Mouse (Mus musculus) ES-Bruce4 (cell line): ENCODE results near the gene Mtfr1l. TPM values are rescaled to one million over a fixed set of nuclear protein-coding genes. Genes with fewer than 3 reads are reported as not detected.

ENCODE experiments used
- H3K27ac ChIP-seq: 2 replicates; pipeline ENCODE4 v1.5.1; 2012; ENCODE audit warnings: low read length, inconsistent platforms; ENCODE audit not compliant: insufficient read depth
- H3K27me3 ChIP-seq: 2 replicates; pipeline ENCODE4 v1.6.1; 2012; ENCODE audit warnings: mild to moderate bottlenecking, low read length, inconsistent platforms; ENCODE audit not compliant: control insufficient read depth, poor library complexity, insufficient read depth, severe bottlenecking
- H3K36me3 ChIP-seq: 2 replicates; pipeline ENCODE4 v1.6.1; 2012; ENCODE audit warnings: inconsistent platforms, mild to moderate bottlenecking, low read length, moderate library complexity; ENCODE audit not compliant: control insufficient read depth, poor library complexity, insufficient read depth, severe bottlenecking
- H3K4me1 ChIP-seq: one replicate; pipeline ENCODE4 v1.8.1; 2011; ENCODE audit warnings: low read length; ENCODE audit not compliant: control insufficient read depth, insufficient read depth
- H3K4me3 ChIP-seq: 2 replicates; pipeline ENCODE4 v1.5.1; 2011; ENCODE audit warnings: low read depth, mild to moderate bottlenecking, low read length
- H3K9ac ChIP-seq: 2 replicates; pipeline ENCODE4 v1.6.1; 2012; ENCODE audit warnings: low read depth, mild to moderate bottlenecking, inconsistent platforms; ENCODE audit not compliant: poor library complexity, severe bottlenecking
- H3K9me3 ChIP-seq: replicated peaks from 2 replicates; pipeline ENCODE4 v1.6.1; 2012; ENCODE audit warnings: mild to moderate bottlenecking, low read length, inconsistent platforms; ENCODE audit not compliant: control insufficient read depth, poor library complexity, insufficient read depth, severe bottlenecking
- CTCF ChIP-seq: IDR thresholded peaks from one replicate; pipeline ENCODE4 v1.8.1; 2011; ENCODE audit warnings: low read depth, low read length
- EP300 ChIP-seq: IDR thresholded peaks from 2 replicates; pipeline ENCODE4 v1.6.1; 2011; ENCODE audit warnings: low read depth, low read length; ENCODE audit not compliant: insufficient read depth
- POLR2A ChIP-seq: IDR thresholded peaks from one replicate; pipeline ENCODE4 v1.8.1; 2011; ENCODE audit warnings: low read length; ENCODE audit not compliant: insufficient read depth
- polyA plus RNA-seq: library from polyadenylated mRNA; stranded (reverse); fragments of >200 nt; gene quantifications from 2 replicates; pipeline ENCODE4 v1.2.4, GENCODE M21; 2011; ENCODE audit warnings: low read depth; ENCODE audit not compliant: missing spikeins, insufficient read depth, insufficient read length

Gene Mtfr1l
- polyA plus RNA-seq, 1 experiment = 51.9 TPM

DNA sequence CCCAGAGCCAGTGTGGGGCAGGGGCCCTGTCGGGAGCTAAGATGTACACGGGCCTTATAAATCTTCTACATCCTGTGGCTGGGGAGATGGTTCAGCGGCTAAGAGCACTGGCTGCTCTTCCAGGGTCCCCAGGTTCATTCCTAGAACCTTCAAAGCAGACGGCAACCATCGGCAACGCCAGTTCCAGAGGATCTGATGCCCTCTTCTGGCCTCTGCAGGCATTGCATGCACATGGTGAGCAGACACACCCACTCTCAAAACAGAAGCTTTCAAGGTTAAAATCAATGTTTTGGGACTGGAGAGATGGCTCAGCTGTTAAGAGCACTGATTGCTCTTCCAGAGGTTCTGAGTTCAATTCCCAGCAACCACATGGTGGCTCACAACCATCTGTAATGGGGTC is 34.0 kb upstream of the Mtfr1l start:
- H3K36me3 ChIP-seq = no peaks in the 10 kb centered on the region
- no peak overlapping the region for H3K4me3 ChIP-seq
- TF ChIP-seq POLR2A (no peak), EP300 (no peak), CTCF (peak; percentile 81)

DNA sequence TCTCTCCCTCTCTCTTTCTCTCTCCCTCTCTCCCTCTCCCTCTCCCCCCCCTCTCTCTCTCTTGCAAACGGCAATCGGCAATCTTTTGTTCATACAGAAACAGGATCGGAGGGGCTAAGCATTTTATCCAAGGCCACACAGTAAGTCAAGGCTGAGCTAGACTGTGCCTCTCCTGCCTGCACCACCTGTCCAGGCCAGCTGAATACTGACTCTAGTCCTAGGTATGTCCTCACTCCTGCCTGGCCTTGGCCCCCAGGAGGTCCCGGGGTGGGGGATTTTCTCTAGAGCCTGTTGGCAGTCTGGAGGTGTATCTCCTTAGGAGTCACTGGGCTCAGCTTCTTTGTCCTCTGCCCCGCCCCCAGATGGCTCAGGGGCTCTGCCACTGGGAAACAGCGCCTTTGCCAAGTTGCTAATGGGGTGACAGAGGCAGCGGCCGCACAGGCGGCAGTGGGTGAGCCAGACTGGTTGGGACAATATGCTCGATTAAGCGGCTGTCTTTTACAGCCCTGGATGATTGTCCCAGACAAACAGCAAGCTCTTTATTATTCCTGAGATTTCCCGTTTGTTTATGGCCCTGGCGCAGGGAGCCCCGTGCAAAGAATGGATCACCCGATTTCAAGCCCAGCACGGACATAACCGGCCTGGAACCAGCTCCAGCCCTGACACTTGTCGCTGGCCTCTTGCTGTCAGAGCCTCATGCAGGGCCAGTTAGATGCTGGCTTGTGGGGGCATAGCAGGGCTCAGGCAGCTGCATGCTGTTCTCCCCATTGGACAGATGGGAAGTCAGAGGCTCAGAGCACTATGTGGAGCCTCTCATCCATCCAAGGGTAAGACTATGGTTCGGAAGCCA is 32.4 kb upstream of the Mtfr1l start:
- no peak for TF ChIP-seq POLR2A
- TF ChIP-seq EP300 = no peak
- TF ChIP-seq CTCF = no peak
- Histone ChIP-seq H3K27ac (no peak overlapping the region), H3K27me3 (no peaks in the 10 kb centered on the region), H3K36me3 (no peaks in the 10 kb centered on the region), H3K9me3 (no peaks in the 10 kb centered on the region), H3K9ac (no peak overlapping the region), H3K4me1 (no peaks in the 10 kb centered on the region), H3K4me3 (no peak overlapping the region)

More for the DNA sequence above, 34.0 kb upstream of the Mtfr1l start:
- no peak overlapping the region for H3K9ac ChIP-seq
- no peaks in the 10 kb centered on the region for H3K9me3 ChIP-seq
- no peak overlapping the region for H3K27ac ChIP-seq
- H3K27me3 ChIP-seq = no peaks in the 10 kb centered on the region
- H3K4me1 ChIP-seq = no peaks in the 10 kb centered on the region

DNA sequence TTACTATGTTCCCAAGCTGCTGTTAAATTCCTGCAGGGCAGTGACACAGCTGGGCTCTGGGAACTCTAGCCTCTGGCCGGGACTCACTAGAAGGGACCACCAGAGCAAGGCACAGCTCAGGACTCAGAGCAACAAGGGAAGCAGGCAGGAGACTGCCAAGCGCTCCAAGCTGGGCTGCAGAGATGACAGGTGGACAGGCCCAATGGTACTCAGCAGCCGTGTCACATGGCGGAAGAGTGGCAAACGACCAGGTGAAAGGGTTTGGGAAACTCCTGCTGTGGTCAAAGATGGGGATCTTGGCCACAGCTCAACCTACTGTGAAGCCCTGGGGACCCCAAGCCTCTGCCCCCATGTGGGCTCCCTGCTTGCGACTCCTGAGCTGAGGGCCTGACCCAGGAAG is 28.9 kb upstream of the Mtfr1l start:
- Histone ChIP-seq H3K27me3 (no peaks in the 10 kb centered on the region), H3K4me1 (no peaks in the 10 kb centered on the region), H3K9me3 (no peaks in the 10 kb centered on the region), H3K27ac (no peak overlapping the region), H3K9ac (no peak overlapping the region), H3K36me3 (no peaks in the 10 kb centered on the region), H3K4me3 (no peak overlapping the region)
- TF ChIP-seq POLR2A (no peak), CTCF (no peak), EP300 (no peak)

DNA sequence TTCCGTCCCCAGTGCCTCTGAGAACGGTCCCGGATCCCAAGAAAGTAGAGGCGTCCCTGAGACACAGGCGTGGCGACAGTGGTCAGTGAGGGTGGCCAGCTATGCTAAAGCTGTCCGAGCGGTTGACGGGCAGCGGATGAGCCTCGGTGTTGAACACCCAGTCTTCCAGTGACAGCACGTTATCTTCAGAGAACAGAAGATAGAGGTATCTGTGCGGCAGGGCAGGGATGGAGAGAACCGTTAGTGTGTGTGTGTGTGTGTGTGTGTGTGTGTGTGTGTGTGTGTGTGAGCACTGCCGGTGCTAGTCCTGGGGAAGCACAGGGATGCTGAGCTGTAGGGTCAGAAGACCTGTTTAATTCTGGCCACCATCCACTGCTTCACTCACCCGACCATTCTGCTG is 28.4 kb upstream of the Mtfr1l start:
- H3K9ac ChIP-seq = no peak overlapping the region
- H3K27ac ChIP-seq = no peak overlapping the region
- H3K9me3 ChIP-seq = no peaks in the 10 kb centered on the region
- H3K27me3 ChIP-seq = no peaks in the 10 kb centered on the region
- H3K36me3 ChIP-seq = no peaks in the 10 kb centered on the region
- H3K4me3 ChIP-seq = no peak overlapping the region
- TF ChIP-seq EP300 = no peak
- no peak for TF ChIP-seq POLR2A
- TF ChIP-seq CTCF = no peak
- no peaks in the 10 kb centered on the region for H3K4me1 ChIP-seq

DNA sequence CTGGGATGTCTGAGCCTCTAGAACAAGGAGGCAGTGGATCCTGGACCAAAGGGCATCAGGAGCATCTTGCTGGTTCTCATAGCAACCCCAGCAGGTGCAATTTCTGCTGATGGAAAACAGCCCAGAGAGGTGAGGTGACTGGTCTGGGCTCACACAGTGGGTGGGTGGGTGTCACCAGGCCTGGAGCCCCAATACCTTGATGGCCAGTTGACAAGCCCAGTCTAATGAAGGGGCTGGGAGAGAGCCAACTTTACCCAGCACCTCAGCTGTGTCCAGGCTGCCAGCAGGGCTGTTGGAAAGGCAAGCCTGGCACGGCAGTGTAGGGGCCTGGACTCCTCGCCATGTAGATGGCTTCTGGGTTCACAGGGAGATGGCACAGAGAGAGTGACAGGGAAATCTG is 26.8 kb upstream of the Mtfr1l start:
- Histone ChIP-seq H3K27me3 (no peaks in the 10 kb centered on the region), H3K27ac (no peak overlapping the region), H3K4me3 (no peak overlapping the region), H3K9ac (no peak overlapping the region), H3K36me3 (no peaks in the 10 kb centered on the region), H3K9me3 (no peaks in the 10 kb centered on the region), H3K4me1 (no peaks in the 10 kb centered on the region)
- TF ChIP-seq POLR2A = no peak
- TF ChIP-seq CTCF = no peak
- no peak for TF ChIP-seq EP300

DNA sequence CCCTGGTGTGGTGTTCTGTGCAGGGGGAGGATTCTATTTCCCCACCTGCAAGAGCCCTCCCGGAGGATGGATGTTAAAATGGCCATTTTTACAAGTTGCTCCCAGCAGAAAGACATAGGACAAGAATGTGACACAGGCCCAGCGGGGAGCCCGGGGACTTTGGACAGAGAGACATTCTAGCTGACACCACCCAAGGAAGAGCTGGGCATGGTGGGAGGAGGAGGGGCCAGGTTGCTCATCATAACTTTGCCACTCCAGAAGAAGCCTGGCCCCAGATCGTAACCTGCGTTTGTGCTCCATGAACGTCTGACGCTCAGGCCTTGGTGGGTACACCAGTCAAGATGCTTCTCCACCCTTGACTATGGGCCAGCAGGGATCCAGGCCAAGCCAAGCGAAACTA is 25.5 kb upstream of the Mtfr1l start:
- no peaks in the 10 kb centered on the region for H3K27me3 ChIP-seq
- H3K4me1 ChIP-seq = no peaks in the 10 kb centered on the region
- TF ChIP-seq CTCF (no peak), EP300 (no peak), POLR2A (no peak)
- no peaks in the 10 kb centered on the region for H3K9me3 ChIP-seq
- no peaks in the 10 kb centered on the region for H3K36me3 ChIP-seq
- H3K4me3 ChIP-seq = no peak overlapping the region
- H3K27ac ChIP-seq = no peak overlapping the region
- H3K9ac ChIP-seq = no peak overlapping the region
